Mouse (Mus musculus) limb, embryonic 14.5 days (tissue): ENCODE measurements at regions not wholly inside any gene's neighbourhood (a gene's known extent, or its start where the extent isn't known, plus 50 kb on each side); places are given as distances from the start of the nearest gene placed in this dataset.

ENCODE experiments used
- ATAC-seq: fragments of 200-750 bp; cut with Nextera tagmentation; 2 replicates; pipeline ENCODE4 v1.8.0; 2017; ENCODE audit warnings: low read depth, moderate number of reproducible peaks, moderate TSS enrichment; ENCODE audit not compliant: low FRiP score
- DNase-seq: peaks from one replicate; pipeline ENCODE4 v3.0.0-alpha.2; 2015; ENCODE audit warnings: low spot score
- H3K27ac ChIP-seq: fragments of 300-500 bp; sonication (generic); replicated peaks from 2 replicates; pipeline ENCODE4 v1.5.1; 2014; ENCODE audit warnings: low read depth, mild to moderate bottlenecking, low read length, moderate library complexity, mixed read lengths
- H3K27me3 ChIP-seq: fragments of 300-500 bp; sonication (generic); 2 replicates; pipeline ENCODE4 v1.6.1; 2014; ENCODE audit warnings: low read length, mixed read lengths; ENCODE audit not compliant: control insufficient read depth, insufficient read depth
- H3K36me3 ChIP-seq: fragments of 300-500 bp; sonication (generic); 2 replicates; pipeline ENCODE4 v1.6.1; 2014; ENCODE audit warnings: mild to moderate bottlenecking, low read length, moderate library complexity, mixed read lengths; ENCODE audit not compliant: control insufficient read depth, insufficient read depth
- H3K4me1 ChIP-seq: fragments of 300-500 bp; sonication (generic); 2 replicates; pipeline ENCODE4 v1.6.1; 2014; ENCODE audit warnings: antibody characterized with exemption, low read length, mixed read lengths; ENCODE audit not compliant: control insufficient read depth, insufficient read depth
- H3K4me2 ChIP-seq: fragments of 300-500 bp; sonication (generic); replicated peaks from 2 replicates; pipeline ENCODE4 v1.6.1; 2014; ENCODE audit warnings: low read depth, mild to moderate bottlenecking, low read length, moderate library complexity; ENCODE audit not compliant: severe bottlenecking
- H3K4me3 ChIP-seq: fragments of 300-500 bp; sonication (generic); replicated peaks from 2 replicates; pipeline ENCODE4 v1.5.1; 2014; ENCODE audit warnings: low read length
- H3K9ac ChIP-seq: fragments of 300-500 bp; sonication (generic); 2 replicates; pipeline ENCODE4 v1.6.1; 2014; ENCODE audit warnings: mild to moderate bottlenecking, low read depth, low read length, moderate library complexity; ENCODE audit not compliant: severe bottlenecking
- H3K9me3 ChIP-seq: fragments of 300-500 bp; sonication (generic); 2 replicates; pipeline ENCODE4 v1.6.1; 2016; ENCODE audit warnings: low read length; ENCODE audit not compliant: control insufficient read depth
- POLR2A ChIP-seq: fragments of 200-500 bp; IDR thresholded peaks from 2 replicates; pipeline ENCODE4 v1.8.0; 2012; ENCODE audit warnings: inconsistent platforms, mild to moderate bottlenecking, moderate library complexity, borderline replicate concordance; ENCODE audit not compliant: insufficient read depth, insufficient read length; ENCODE audit errors: extremely low read depth
- WGBS: fragments of 180-500 bp; shearing (Covaris S2); extraction: QIAGEN DNeasy Blood & Tissue Kit; methylation state at CpG from one replicate; pipeline ENCODE4 v1.1.7; 2014; 5-methylcytosine and 5-hydroxymethylcytosine counted together

DNA sequence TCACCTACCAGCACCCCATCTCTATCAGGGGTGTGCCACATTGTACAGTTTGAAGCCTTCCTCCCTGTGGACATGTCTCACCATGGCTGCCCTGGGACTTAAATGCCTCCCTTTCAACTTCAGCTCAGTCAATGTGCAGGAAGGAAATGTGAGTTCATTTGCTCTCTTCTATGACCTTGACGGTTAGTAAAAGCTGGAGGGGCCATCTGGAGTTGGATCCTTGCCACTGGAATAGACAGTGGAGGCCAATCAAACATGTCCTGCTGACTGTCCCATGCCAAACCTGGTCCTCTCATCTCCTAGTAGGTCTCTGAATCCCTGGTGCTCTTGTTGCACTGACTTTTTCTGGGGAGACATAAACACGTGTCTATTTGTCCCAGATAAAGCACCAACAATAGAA is 220.2 kb downstream of the Abcc12 start:
- TF ChIP-seq POLR2A = no peak
- WGBS = 73% methylated on average over 2 of the region's 2 CpGs
- Histone ChIP-seq H3K27me3 (no peaks in the 10 kb centered on the region), H3K4me1 (no peaks in the 10 kb centered on the region), H3K9me3 (no peaks in the 10 kb centered on the region), H3K9ac (no peak overlapping the region), H3K4me2 (no peak overlapping the region), H3K4me3 (no peak overlapping the region), H3K27ac (no peak overlapping the region), H3K36me3 (no peaks in the 10 kb centered on the region)
- ATAC-seq (no peak), DNase-seq (no peak)

DNA sequence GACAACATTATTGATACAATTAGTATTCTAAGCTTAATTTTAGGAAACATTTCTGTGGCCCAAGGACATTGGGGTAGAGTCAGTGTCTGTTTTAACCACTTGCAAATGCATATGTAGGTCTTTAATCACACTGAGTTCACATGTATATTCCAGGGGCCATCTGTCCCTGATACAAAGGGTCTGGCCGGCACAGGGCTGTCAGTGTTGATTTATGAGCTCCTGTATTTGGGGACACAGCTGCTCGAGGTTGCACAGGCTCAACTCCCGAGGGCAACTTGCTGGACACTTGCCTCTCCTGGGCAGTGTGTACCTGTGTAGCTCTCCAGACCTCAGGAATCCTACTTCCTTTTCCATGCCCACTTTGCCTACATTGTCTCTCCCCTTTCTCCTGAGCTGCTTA is 221.0 kb downstream of the Abcc12 start:
- no peak overlapping the region for H3K4me2 ChIP-seq
- H3K4me3 ChIP-seq = no peak overlapping the region
- 6% methylated on average over 3 of the region's 3 CpGs for WGBS
- ATAC-seq (no peak), DNase-seq (no peak)
- H3K9ac ChIP-seq = no peak overlapping the region
- no peaks in the 10 kb centered on the region for H3K27me3 ChIP-seq
- no peaks in the 10 kb centered on the region for H3K4me1 ChIP-seq
- H3K27ac ChIP-seq = no peak overlapping the region
- no peak for TF ChIP-seq POLR2A
- H3K9me3 ChIP-seq = no peaks in the 10 kb centered on the region
- H3K36me3 ChIP-seq = no peaks in the 10 kb centered on the region

DNA sequence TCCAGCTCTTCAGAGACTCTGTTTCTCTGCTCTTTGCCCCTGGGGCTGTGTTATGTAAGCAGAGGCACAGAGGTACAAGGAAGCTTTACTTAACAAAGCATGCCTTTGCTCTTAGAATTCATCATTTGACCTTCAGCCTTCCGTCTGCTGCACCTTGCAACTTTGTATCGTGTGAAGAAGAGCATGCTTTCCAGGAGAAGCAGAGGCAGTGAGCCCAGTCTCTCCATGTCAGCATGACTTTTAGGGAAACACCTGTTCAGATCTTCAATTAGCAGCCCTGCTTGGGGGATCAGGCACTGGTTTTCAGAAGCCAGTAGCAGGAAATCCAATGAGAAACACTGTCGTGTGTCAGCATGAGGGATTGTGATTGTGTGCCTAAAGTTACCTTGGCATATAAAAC is 226.7 kb downstream of the Abcc12 start:
- Histone ChIP-seq H3K27me3 (no peaks in the 10 kb centered on the region), H3K9ac (no peak overlapping the region), H3K9me3 (no peaks in the 10 kb centered on the region), H3K4me3 (no peak overlapping the region), H3K4me2 (no peak overlapping the region), H3K4me1 (no peaks in the 10 kb centered on the region), H3K36me3 (no peaks in the 10 kb centered on the region), H3K27ac (no peak overlapping the region)
- TF ChIP-seq POLR2A = no peak
- ATAC-seq (no peak), DNase-seq (no peak)
- 71% methylated on average over 3 of the region's 3 CpGs for WGBS

DNA sequence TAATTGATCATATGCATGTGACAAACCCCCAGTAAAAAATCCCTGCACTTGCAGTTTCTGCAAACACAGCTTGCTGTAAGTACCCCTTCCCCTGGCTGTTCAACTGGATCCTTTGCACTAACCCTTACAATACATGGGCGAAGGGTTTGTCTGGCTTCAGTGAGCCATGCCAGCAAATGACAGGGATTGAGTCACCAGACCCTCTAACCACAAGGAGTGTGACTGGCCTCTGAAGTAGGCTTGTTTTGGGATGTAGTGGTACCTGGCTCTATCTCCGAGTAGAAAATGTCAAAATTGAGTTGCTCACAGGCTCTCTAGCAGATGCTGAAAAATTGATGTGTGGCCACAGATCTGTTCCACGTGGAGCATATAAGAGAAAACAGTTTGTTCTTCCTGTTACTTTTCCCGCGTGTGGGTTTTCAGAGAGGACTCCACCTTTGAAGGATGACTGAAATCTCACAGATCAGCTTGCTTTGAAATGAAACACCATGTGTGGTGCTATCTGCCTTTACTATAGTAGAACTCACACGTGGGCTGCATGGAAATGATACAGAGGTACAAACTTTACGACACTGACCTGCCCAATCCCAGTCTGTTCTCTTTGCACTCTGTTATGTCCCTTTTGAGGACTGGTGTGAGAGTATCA is 228.8 kb downstream of the Abcc12 start:
- Histone ChIP-seq H3K4me1 (no peaks in the 10 kb centered on the region), H3K36me3 (no peaks in the 10 kb centered on the region), H3K27me3 (no peaks in the 10 kb centered on the region), H3K9ac (no peak overlapping the region), H3K27ac (no peak overlapping the region), H3K4me3 (no peak overlapping the region), H3K9me3 (peaks cover 5% of the 10 kb centered on the region), H3K4me2 (no peak overlapping the region)
- no peak for ATAC-seq
- WGBS = 77% methylated on average over 7 of the region's 7 CpGs
- no peak for TF ChIP-seq POLR2A
- no peak for DNase-seq

DNA sequence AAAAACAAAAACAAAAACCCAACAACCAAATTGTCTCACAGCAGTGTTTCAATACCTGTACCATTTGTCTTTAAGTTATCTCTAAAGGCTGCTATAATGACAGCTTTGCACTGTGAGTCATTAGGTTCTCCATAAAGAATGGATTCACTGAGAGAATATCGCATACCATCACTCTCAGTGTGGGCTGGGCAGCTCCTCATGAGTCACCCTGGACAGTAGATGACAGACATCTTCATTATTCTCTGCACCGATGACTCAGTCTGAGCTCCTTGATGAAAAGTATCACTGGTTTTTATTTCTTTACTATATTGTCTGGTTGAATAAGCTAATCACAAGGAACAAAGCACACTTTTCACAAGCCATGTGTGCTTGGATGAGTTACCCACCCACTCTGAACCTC is 230.4 kb downstream of the Abcc12 start:
- no peak for DNase-seq
- Histone ChIP-seq H3K9ac (no peak overlapping the region), H3K27me3 (no peaks in the 10 kb centered on the region), H3K4me3 (no peak overlapping the region), H3K36me3 (no peaks in the 10 kb centered on the region), H3K4me2 (no peak overlapping the region), H3K9me3 (peaks cover 5% of the 10 kb centered on the region), H3K4me1 (no peaks in the 10 kb centered on the region), H3K27ac (no peak overlapping the region)
- TF ChIP-seq POLR2A = no peak
- WGBS = 82% methylated on average over 2 of the region's 2 CpGs
- ATAC-seq = no peak
